Mouse (Mus musculus): ENCODE measurements around the gene Ddr1.

Gene Ddr1

GRCm38 (mm10) chr17:35639352-35639751, 65.1 kb downstream of the Ddr1 start:
- in situ Hi-C loops (cut with MboI, MseI): loop anchor here (5.0 kb wide), 2 partner anchors 93 to 98 kb away; no protein-coding TSS in a partner anchor

- in situ Hi-C loops (cut with MboI, MseI): loop anchor here (5.0 kb wide), 2 partner anchors 94 to 99 kb away; no protein-coding TSS in a partner anchor
Observed at GRCm38 (mm10) chr17:35638475-35639190, 65.8 kb downstream of the Ddr1 start.

- in situ Hi-C loops (cut with MboI, MseI): loop anchor here (5.0 kb wide), 2 partner anchors 96 to 101 kb away; no protein-coding TSS in a partner anchor
Observed at GRCm38 (mm10) chr17:35636363-35636762, 68.1 kb downstream of the Ddr1 start.

DNA sequence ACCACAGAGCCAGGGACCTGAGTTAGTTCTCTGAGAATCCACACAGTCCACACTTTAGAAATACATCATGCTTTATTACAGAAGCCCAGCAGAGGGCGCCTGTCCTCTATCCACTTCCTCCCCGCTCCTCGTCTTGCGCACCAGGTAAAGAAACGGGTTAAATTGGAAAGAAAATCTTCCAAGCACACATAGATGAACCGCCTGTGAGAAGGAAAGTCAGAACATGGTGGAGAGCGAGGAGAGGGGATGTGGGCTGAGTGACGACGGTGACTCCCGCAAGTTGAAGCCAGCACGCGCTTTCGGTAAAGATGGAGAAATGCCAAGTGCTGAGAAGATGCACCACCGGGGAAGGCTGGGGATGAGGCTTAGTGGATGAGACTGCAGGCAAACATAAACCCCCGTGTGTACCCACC, 68.7 kb downstream of the Ddr1 start:
- in situ Hi-C loops (cut with MboI, MseI): loop anchor here (5.0 kb wide), 2 partner anchors 97 to 102 kb away; no protein-coding TSS in a partner anchor

DNA sequence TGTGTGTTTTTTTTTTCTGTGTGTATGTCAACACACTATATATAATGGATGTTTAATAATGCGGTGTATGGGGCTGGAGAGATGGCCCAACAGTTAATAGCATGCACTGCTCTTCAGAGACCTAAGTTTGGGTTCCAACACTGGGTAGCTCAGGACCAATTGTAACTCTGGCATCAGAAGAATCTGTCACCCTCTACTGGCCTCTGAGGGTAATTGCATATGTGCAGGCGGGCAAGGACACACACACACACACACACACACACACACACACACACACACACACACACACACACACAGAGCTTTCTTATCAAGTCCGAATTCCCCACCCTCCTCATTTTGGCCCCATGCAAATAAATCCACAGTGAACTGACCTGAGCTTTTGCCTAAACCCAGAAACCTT, 69.2 kb downstream of the Ddr1 start:
- in situ Hi-C loops (cut with MboI, MseI): loop anchor here (5.0 kb wide), 2 partner anchors 97 to 102 kb away; no protein-coding TSS in a partner anchor

- in situ Hi-C loops (cut with MboI, MseI): no loop called here
Observed at GRCm38 (mm10) chr17:35633992-35634391, 70.4 kb downstream of the Ddr1 start.

All from T-helper 17 cell (primary cell).